Mouse (Mus musculus) left cerebral cortex, postnatal 4 days (tissue): ENCODE data around the gene 1700037C18Rik. TPM values are rescaled to one million over a fixed set of nuclear protein-coding genes. Genes with fewer than 3 reads are reported as not detected.
"Not testable (repeated sequence)": the region's sequence is repeated elsewhere in the genome, so short reads cannot be mapped to it uniquely, and the experiment has no call there.

ENCODE experiments used
- DNase-seq: peaks from one replicate; pipeline ENCODE4 v3.0.0-alpha.2; 2022
- intact Hi-C: fragments of 180-260 bp; cut with DNase I; formaldehyde crosslinking; loops from one replicate; pipeline ENCODE4 v1.15.1; 2025
- microRNA-seq: library from miRNA; unstranded; fragments of <30 nt; microRNA quantifications from one replicate; pipeline ENCODE4 v1.2.0, GENCODE M21; 2022
- total RNA-seq, 2 experiments: library from RNA; stranded (reverse); gene quantifications; 2 replicates each; pipeline ENCODE4 v1.2.3; 2021

Gene 1700037C18Rik
- total RNA-seq, 2 experiments from 2014 or later, result 7.0 to 9.4 TPM

DNA sequence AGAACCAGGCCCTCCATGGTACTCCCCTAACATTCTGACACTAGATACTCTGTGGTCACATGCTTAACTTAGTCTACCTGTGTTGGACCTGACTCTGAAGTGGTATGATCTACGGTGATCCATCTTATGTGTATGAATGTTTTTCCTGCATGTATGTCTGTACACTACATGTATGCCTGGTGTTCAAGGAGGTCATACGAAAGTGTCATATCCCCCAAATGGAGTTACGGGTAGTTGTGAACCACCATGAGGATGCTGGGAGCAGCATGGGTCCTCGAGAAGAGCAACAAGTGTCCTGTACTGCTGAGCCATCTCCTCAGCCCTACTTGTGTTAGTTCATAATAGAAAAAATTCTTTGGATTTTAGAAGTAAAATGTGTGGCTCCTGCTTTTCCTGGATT is 32.1 kb downstream of the 1700037C18Rik start:
- DNase-seq, result no peak
- intact Hi-C loops, result no loop called here

DNA sequence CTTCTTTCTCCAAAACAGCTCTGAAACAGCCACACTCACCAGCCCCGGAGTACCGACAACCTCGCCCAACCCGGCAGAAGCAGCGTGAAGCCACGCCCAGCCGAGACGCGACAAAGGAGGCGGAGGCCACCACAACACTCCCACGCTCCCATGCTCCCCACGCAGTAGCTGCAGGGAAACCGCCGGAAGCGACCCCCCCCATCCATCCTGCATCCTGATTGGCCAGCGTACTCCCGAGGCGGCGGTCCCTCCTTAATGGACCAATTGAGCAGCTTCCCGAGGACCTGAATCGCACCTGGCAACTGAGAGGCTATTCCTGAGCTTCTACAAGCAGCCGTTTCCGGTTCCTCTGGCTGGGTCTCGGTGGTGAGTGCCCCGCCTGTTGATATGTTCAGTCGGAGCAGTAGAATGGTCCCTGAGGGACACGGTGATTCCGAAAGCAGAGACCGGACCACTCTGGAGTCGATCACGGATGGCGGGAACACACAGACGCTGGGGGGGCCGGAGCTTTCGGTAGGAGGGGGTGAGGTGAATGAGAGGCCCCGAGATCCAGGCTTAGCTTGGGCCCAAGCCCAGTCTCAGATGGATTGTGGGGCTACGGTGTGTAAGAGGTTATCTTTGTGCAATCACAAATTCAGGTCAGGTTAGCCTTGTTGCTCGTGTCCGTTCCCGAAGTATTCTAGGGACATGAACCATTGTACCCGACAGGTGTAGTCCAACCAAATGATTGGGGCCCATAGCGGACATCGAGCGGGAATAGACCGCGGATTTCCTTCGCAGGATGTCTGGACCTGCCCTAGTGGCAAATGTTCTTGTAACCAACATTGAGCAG is 36.1 kb downstream of the 1700037C18Rik start, which contains the start of gene Naa60:
Gene Naa60 (plus strand): TSS at position 160 of the 832 bp plus-strand sequence.
- peak; percentile 94 for DNase-seq
- intact Hi-C loops, result no loop called here

DNA sequence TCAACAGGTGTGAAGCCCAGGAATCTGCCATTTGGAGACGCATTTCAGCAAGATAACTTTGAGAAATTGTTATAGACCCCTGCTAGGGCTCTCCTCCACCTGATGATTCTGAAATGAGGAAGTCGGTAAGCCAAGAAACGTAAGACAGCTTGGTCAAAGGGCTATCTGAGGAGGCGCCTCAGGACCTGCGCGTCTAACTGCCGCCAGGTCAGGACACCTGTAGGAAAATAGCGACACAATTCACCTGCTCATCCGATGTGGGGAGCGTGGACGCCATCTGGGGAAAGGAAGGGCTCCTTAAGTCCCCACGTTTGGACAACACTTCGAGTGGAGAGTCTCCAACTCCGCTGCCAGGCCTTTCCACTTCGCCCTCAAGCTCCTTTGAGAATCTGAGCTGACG is 36.7 kb downstream of the 1700037C18Rik start:
- no peak for DNase-seq
- intact Hi-C loops, result no loop called here

DNA sequence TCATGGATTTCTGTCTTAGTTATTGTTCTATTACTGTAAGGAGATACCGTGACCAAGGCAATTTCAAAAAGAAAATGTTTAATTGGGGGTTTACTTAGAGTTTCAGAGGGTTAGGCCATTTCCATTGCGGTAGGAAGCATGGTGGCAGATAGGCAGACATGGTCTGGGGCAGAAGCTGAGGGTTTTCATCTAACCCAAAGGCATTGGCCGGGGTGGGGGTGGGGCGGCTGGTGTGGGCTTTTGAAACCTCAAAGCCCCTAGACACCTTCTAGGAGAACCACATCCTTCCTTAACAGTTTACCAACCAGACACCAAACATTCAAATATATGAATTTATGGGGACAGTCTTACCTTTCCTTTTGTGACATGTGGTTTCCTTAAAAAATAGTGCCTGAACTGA is 49.2 kb downstream of the 1700037C18Rik start:
- intact Hi-C loops, result no loop called here
- no peak for DNase-seq

DNA sequence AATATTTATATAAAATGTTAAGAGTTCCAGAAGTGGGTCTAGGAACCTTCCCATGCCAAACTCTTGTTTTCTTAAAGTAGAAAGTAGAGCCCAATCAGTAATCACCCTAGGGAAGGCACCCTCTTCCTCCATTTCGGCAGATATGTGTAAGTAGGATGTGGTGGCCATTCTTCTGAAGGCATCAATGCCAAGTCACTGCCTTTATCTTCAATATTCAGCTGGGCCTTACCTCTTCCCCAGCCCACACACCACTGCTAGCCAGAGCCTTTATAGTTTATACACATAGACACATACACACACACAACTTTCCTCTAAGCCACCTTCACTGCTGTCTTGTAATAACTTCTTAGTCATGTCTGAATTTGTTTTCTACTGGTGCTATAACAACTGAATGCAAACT is 52.7 kb downstream of the 1700037C18Rik start:
- intact Hi-C loops, result no loop called here
- DNase-seq, result no peak

DNA sequence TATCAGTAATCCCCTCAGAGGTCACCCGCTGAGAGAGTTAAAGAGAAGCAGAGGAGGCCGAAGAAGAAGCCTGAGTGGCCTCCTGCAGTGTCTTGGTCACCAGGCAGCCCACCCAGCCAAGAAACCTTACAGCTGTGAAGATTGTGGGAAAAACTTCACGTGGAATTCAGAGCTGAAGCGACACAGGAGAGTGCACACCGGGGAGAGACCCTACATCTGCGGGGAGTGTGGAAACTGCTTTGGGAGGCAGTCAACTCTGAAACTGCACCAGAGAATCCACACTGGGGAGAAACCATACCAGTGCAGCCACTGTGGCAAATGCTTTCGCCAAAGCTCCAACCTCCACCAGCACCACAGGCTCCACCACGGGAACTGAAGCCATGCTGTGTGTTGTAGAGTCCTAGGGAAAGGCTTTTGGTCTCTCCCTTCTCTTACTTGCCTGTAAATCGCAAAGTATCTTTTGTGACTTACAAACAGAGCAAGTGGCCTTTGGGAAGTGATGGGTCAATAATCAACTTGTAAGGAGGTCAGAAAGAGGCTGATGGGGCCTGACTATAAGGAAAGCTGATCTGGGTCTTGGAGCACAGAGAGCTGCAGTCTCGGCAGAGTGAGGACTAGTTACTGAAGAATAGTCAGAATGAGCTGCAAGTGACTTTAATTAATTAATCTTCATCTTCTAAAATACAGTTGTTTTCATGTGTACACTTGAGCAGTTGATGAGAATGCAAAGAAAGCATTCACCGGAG is 53.9 kb downstream of the 1700037C18Rik start:
- intact Hi-C loops, result no loop called here
- no peak for DNase-seq

DNA sequence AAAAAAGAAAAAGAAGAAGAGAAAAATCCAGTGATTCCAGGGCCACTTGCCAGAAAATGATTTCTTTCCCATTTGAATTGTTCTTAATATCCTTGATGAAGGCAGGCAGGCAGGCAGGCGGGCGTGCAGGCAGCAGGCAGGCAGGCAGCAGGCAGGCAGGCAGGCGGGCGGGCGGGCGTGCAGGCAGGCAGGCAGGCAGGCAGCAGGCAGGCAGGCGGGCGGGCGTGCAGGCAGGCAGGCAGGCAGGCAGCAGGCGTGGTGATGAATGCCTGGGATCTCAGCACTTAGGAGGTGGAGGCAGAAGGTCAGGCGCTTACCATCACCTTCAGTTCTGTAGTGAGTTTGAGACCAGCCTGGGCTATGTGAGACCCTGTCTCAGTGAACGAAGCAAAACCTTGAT is 55.9 kb downstream of the 1700037C18Rik start:
- intact Hi-C loops, result no loop called here
- DNase-seq, result no peak

DNA sequence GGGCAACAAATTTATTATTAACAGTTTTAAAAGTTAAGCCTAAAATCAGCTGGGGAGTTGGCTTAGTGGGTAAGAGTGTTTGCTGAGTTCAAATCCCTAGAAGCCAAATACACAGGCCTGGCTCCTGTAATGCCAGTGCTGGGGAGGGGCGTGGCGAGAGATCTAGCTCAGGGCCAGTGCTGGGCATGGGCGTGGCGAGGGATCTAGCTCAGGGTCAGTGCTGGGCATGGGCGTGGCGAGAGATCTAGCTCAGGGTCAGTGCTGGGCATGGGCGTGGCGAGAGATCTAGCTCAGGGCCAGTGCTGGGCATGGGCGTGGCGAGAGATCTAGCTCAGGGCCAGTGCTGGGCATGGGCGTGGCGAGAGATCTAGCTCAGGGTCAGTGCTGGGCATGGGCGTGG is 57.2 kb downstream of the 1700037C18Rik start:
- intact Hi-C loops, DNase-seq: not testable (repeated sequence)

DNA sequence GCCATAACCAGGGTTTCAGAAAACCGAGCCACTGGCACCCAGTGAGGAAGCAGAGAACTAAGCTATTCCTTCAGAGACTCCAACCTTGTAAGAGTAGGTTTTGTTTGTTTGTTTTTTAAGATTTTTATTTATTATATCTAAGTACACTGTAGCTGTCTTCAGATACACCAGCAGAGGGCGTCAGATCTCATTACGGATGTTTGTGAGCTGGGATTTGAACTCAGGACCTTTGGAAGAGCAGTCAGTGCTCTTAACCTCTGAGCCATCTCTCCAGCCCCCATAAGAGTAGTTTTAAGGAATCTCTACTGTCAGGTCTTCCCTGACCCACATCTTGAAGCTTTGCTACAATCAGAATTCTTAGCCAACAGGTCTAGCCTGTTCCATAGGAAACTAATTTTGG is 60.1 kb downstream of the 1700037C18Rik start:
- intact Hi-C loops, result no loop called here
- no peak for DNase-seq

DNA sequence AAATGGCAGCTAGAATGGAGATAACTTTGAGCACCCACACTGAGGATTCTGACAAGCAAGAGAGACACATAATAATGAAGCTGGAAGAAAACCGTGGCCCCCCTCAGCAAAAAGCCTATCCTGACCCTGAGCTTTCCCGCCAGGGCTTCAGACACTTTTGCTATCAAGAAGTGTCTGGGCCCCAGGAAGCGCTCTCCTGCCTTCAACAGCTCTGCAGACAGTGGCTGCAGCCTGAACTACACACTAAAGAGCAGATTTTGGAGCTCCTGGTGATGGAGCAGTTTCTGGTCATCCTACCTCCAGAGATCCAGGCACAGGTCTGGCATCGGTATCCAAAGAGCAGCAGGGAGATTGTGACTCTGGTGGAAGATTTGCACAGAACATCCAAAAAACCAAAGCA is 60.6 kb downstream of the 1700037C18Rik start:
- intact Hi-C loops, result no loop called here

DNA sequence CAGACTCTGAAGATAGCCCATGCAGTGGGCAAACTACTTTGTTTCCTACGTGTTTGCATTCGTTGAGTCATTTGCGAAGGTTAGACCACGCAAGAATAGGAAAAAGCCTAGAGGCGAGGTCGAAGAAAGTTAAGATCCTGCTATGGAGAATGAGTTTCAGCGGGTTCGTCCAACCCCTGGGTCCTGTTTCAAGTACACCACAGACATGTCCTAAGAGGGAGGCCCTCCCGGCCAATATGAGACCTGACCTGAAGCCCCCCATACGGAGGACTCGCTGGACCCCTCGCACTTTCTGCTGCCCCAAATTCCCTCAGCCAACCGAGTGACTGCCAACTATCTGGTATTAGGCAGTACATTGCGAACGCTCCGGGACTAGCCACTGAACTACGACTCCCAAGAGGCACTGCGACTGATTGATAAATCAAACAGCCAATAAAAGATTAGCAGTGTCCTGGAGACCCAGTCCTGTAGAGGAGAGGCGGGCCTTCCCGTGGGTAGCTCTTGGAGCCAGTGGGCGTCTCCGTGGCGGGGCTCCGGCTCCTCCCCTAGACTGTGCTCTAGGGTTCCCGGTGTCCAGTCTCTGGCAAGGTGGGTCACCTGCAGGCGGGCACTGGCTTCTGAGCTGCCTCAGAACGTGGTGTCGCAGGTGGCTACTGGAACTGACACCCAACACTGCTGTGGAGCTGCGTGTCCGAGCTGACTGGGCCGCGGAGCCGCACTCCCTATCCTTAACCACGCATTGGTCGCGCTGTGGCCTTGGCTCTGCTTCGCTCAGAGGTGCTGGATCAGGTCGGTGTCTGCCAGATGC is 61.6 kb downstream of the 1700037C18Rik start, which contains the start of gene Zfp174:
Gene Zfp174 (plus strand): TSS at position 558 of the 808 bp plus-strand sequence.
- peak; percentile 94 for DNase-seq
- intact Hi-C loops, result no loop called here

More for the DNA sequence above, 60.6 kb downstream of the 1700037C18Rik start:
- no peak for DNase-seq

Small RNA genes lying within 50 kb of the gene (microRNA-seq; reads per million reads assigned to microRNA genes)
- not detected for gene Gm23493

Other genes with a start within 250 kb of the 1700037C18Rik start
- not detected for gene Mefv, start 190.6 kb downstream of the 1700037C18Rik start, total RNA-seq
- gene Zfp263, start 164.6 kb downstream of the 1700037C18Rik start, total RNA-seq, result 10 to 100 TPM; 24.9 to 26.9 TPM
- not detected for gene Olfr15, start 77.8 kb downstream of the 1700037C18Rik start, total RNA-seq
- gene Zfp174, start 61.4 kb downstream of the 1700037C18Rik start, total RNA-seq, result 1 to 10 TPM; 5.9 to 6.1 TPM
- gene Naa60, start 36.3 kb downstream of the 1700037C18Rik start, total RNA-seq, result 10 to 100 TPM; 97.5 to 98.2 TPM
- gene Zfp597, start 24.1 kb downstream of the 1700037C18Rik start, total RNA-seq, result 10 to 100 TPM; 32.6 to 34.9 TPM
- gene Gm20695, start 24.0 kb downstream of the 1700037C18Rik start, total RNA-seq, result 1 to 10 TPM in 1 of 2 experiments, under 1 TPM in 1; 0.64 to 1.3 TPM
- gene Cluap1, start 112 bp upstream of the 1700037C18Rik start, total RNA-seq, result 10 to 100 TPM; 34.9 to 41.9 TPM
- gene Nlrc3, start 67.9 kb upstream of the 1700037C18Rik start, total RNA-seq, result 1 to 10 TPM; 2.6 to 2.9 TPM
- gene Slx4, start 95.1 kb upstream of the 1700037C18Rik start, total RNA-seq, result 10 to 100 TPM; 78.6 to 91.6 TPM
- not detected for gene Dnase1, start 128.3 kb upstream of the 1700037C18Rik start, total RNA-seq
- 10 to 100 TPM; 57.3 to 63.1 TPM for gene Trap1, start 169.1 kb upstream of the 1700037C18Rik start, total RNA-seq